Mouse (Mus musculus) limb, embryonic 12.5 days (tissue): Measurements from ENCODE around the gene Thada. TPM values are rescaled to one million over a fixed set of nuclear protein-coding genes. Genes with fewer than 3 reads are reported as not detected.

Source experiments
- ATAC-seq: fragments of 200-750 bp; cut with Nextera tagmentation; 2 replicates; pipeline ENCODE4 v1.8.0; 2017; ENCODE audit warnings: low read depth, moderate TSS enrichment; ENCODE audit not compliant: insufficient number of reproducible peaks, insufficient read depth, low FRiP score, low TSS enrichment
- H3K27ac ChIP-seq: fragments of 300-500 bp; sonication (generic); 2 replicates; pipeline ENCODE4 v1.5.1; 2016; ENCODE audit warnings: mild to moderate bottlenecking, moderate library complexity
- H3K27me3 ChIP-seq: fragments of 300-500 bp; sonication (generic); 2 replicates; pipeline ENCODE4 v1.6.1; 2016; ENCODE audit warnings: mild to moderate bottlenecking, moderate library complexity
- H3K36me3 ChIP-seq: fragments of 300-500 bp; sonication (generic); 2 replicates; pipeline ENCODE4 v1.6.1; 2016; ENCODE audit warnings: mild to moderate bottlenecking, moderate library complexity
- H3K4me1 ChIP-seq: fragments of 300-500 bp; sonication (generic); replicated peaks from 2 replicates; pipeline ENCODE4 v1.6.1; 2016
- H3K4me2 ChIP-seq: fragments of 300-500 bp; sonication (generic); 2 replicates; pipeline ENCODE4 v1.6.1; 2016; ENCODE audit warnings: mild to moderate bottlenecking, moderate library complexity
- H3K4me3 ChIP-seq: fragments of 300-500 bp; sonication (generic); replicated peaks from 2 replicates; pipeline ENCODE4 v1.5.1; 2016; ENCODE audit warnings: mild to moderate bottlenecking
- H3K9ac ChIP-seq: fragments of 300-500 bp; sonication (generic); replicated peaks from 2 replicates; pipeline ENCODE4 v1.6.1; 2016; ENCODE audit warnings: mild to moderate bottlenecking, moderate library complexity
- H3K9me3 ChIP-seq: fragments of 300-500 bp; sonication (generic); 2 replicates; pipeline ENCODE4 v1.6.1; 2016; ENCODE audit warnings: mild to moderate bottlenecking, moderate library complexity
- WGBS: fragments of 180-500 bp; shearing (Covaris S2); methylation state at CpG from one replicate; pipeline ENCODE4 v1.1.7; 2016; 5-methylcytosine and 5-hydroxymethylcytosine counted together
- polyA plus RNA-seq: library from polyadenylated mRNA; unstranded; fragments of >200 nt; fragmentation: Nextera tagmentation; extraction: Ambion mirVana; gene quantifications from 2 replicates; pipeline ENCODE4 v1.2.1, GENCODE M21; 2016

Gene Thada
- polyA plus RNA-seq, 1 experiment from 2014 or later: 15.3 TPM

GRCm38 (mm10) chr17:84341686-84342085 lies 124.3 kb downstream of the Thada start:
- H3K4me1 ChIP-seq: no peaks in the 10 kb centered on the region
- no peak overlapping the region for H3K4me2 ChIP-seq
- no peaks in the 10 kb centered on the region for H3K27me3 ChIP-seq
- no peak for ATAC-seq
- no peaks in the 10 kb centered on the region for H3K9me3 ChIP-seq
- no peak overlapping the region for H3K9ac ChIP-seq
- H3K27ac ChIP-seq: no peak overlapping the region
- 82% methylated on average over 2 of the region's 2 CpGs for WGBS
- H3K36me3 ChIP-seq: peaks cover 23% of the 10 kb centered on the region
- H3K4me3 ChIP-seq: no peak overlapping the region

GRCm38 (mm10) chr17:84340574-84340973 lies 125.4 kb downstream of the Thada start:
- no peak overlapping the region for H3K9ac ChIP-seq
- H3K36me3 ChIP-seq: peaks cover 27% of the 10 kb centered on the region; the same call in 1 of the 2 replicates
- no peak overlapping the region for H3K4me2 ChIP-seq
- H3K4me1 ChIP-seq: no peaks in the 10 kb centered on the region; the same call in 1 of the 2 replicates
- no peak overlapping the region for H3K27ac ChIP-seq
- H3K9me3 ChIP-seq: no peaks in the 10 kb centered on the region
- no peak overlapping the region for H3K4me3 ChIP-seq
- WGBS: 93% methylated on average over 3 of the region's 3 CpGs
- H3K27me3 ChIP-seq: no peaks in the 10 kb centered on the region
- no peak for ATAC-seq

GRCm38 (mm10) chr17:84335996-84336395 lies 130.0 kb downstream of the Thada start:
- H3K4me1 ChIP-seq: no peaks in the 10 kb centered on the region; the same call in 1 of the 2 replicates
- no peak overlapping the region for H3K27ac ChIP-seq
- no peak overlapping the region for H3K9ac ChIP-seq
- peaks cover 50% of the 10 kb centered on the region; the same call in 1 of the 2 replicates for H3K36me3 ChIP-seq
- no peaks in the 10 kb centered on the region for H3K9me3 ChIP-seq
- H3K4me3 ChIP-seq: no peak overlapping the region
- WGBS: 46% methylated on average over 1 of the region's 1 CpGs
- ATAC-seq: no peak
- H3K27me3 ChIP-seq: no peaks in the 10 kb centered on the region
- no peak overlapping the region for H3K4me2 ChIP-seq

- H3K9ac ChIP-seq: no peak overlapping the region
- peaks cover 47% of the 10 kb centered on the region; the same call in 1 of the 2 replicates for H3K36me3 ChIP-seq
- no peak overlapping the region for H3K27ac ChIP-seq
- no peaks in the 10 kb centered on the region; the same call in 1 of the 2 replicates for H3K4me1 ChIP-seq
- no peak overlapping the region for H3K4me3 ChIP-seq
- 81% methylated on average over 3 of the region's 3 CpGs for WGBS
- no peaks in the 10 kb centered on the region for H3K27me3 ChIP-seq
- H3K9me3 ChIP-seq: no peaks in the 10 kb centered on the region
- ATAC-seq: no peak
- no peak overlapping the region for H3K4me2 ChIP-seq
Measured at GRCm38 (mm10) chr17:84335076-84335475, 130.9 kb downstream of the Thada start.

GRCm38 (mm10) chr17:84334241-84335014 lies 131.6 kb downstream of the Thada start:
- Histone ChIP-seq H3K36me3 (peaks cover 46% of the 10 kb centered on the region; the same call in 1 of the 2 replicates), H3K9me3 (no peaks in the 10 kb centered on the region), H3K27ac (no peak overlapping the region), H3K4me2 (no peak overlapping the region), H3K4me3 (no peak overlapping the region), H3K9ac (no peak overlapping the region), H3K4me1 (no peaks in the 10 kb centered on the region; the same call in 1 of the 2 replicates), H3K27me3 (no peaks in the 10 kb centered on the region)
- WGBS: 82% methylated on average over 5 of the region's 5 CpGs
- no peak for ATAC-seq

- H3K4me3 ChIP-seq: no peak overlapping the region
- H3K4me1 ChIP-seq: peaks cover 2% of the 10 kb centered on the region; the same call in 1 of the 2 replicates
- no peak for ATAC-seq
- H3K4me2 ChIP-seq: no peak overlapping the region
- H3K9ac ChIP-seq: no peak overlapping the region
- peaks cover 46% of the 10 kb centered on the region; the same call in 1 of the 2 replicates for H3K36me3 ChIP-seq
- WGBS: 87% methylated on average over 5 of the region's 5 CpGs
- no peak overlapping the region for H3K27ac ChIP-seq
- no peaks in the 10 kb centered on the region for H3K9me3 ChIP-seq
- H3K27me3 ChIP-seq: no peaks in the 10 kb centered on the region
Measured at GRCm38 (mm10) chr17:84332940-84333339, 133.1 kb downstream of the Thada start.

GRCm38 (mm10) chr17:84330986-84331385 lies 135.0 kb downstream of the Thada start:
- 78% methylated on average over 8 of the region's 8 CpGs for WGBS
- Histone ChIP-seq H3K36me3 (peaks cover 39% of the 10 kb centered on the region; the same call in 1 of the 2 replicates), H3K4me1 (peaks cover 9% of the 10 kb centered on the region), H3K27ac (no peak overlapping the region), H3K27me3 (no peaks in the 10 kb centered on the region), H3K9me3 (no peaks in the 10 kb centered on the region), H3K9ac (no peak overlapping the region), H3K4me3 (no peak overlapping the region), H3K4me2 (no peak overlapping the region)
- no peak for ATAC-seq

GRCm38 (mm10) chr17:84330506-84330905 lies 135.5 kb downstream of the Thada start:
- Histone ChIP-seq H3K27ac (no peak overlapping the region), H3K4me1 (peaks cover 9% of the 10 kb centered on the region), H3K36me3 (peaks cover 37% of the 10 kb centered on the region; the same call in 1 of the 2 replicates), H3K4me2 (no peak overlapping the region), H3K9ac (no peak overlapping the region), H3K4me3 (no peak overlapping the region), H3K27me3 (no peaks in the 10 kb centered on the region), H3K9me3 (no peaks in the 10 kb centered on the region)
- WGBS: 74% methylated on average over 6 of the region's 6 CpGs
- no peak for ATAC-seq

- Histone ChIP-seq H3K4me3 (no peak overlapping the region), H3K4me1 (peaks cover 9% of the 10 kb centered on the region), H3K4me2 (no peak overlapping the region), H3K27ac (no peak overlapping the region), H3K9me3 (no peaks in the 10 kb centered on the region), H3K27me3 (no peaks in the 10 kb centered on the region), H3K9ac (no peak overlapping the region), H3K36me3 (peaks cover 34% of the 10 kb centered on the region; the same call in 1 of the 2 replicates)
- WGBS: 88% methylated on average over 4 of the region's 4 CpGs
- no peak for ATAC-seq
Measured at GRCm38 (mm10) chr17:84329906-84330470, 136.0 kb downstream of the Thada start.

GRCm38 (mm10) chr17:84328526-84328925 lies 137.5 kb downstream of the Thada start:
- Histone ChIP-seq H3K27me3 (no peaks in the 10 kb centered on the region), H3K4me2 (no peak overlapping the region), H3K27ac (no peak overlapping the region), H3K36me3 (peaks cover 30% of the 10 kb centered on the region; the same call in 1 of the 2 replicates), H3K4me1 (peaks cover 17% of the 10 kb centered on the region), H3K9me3 (no peaks in the 10 kb centered on the region), H3K9ac (no peak overlapping the region), H3K4me3 (no peak overlapping the region)
- 82% methylated on average over 2 of the region's 2 CpGs for WGBS
- no peak for ATAC-seq

GRCm38 (mm10) chr17:84327051-84327925 lies 138.7 kb downstream of the Thada start:
- no peak overlapping the region for H3K4me2 ChIP-seq
- peaks cover 20% of the 10 kb centered on the region; the same call in 1 of the 2 replicates for H3K36me3 ChIP-seq
- ATAC-seq: peak; percentile 73
- WGBS: 76% methylated on average over 12 of the region's 12 CpGs
- peaks cover 17% of the 10 kb centered on the region for H3K4me1 ChIP-seq
- no peaks in the 10 kb centered on the region for H3K27me3 ChIP-seq
- peak overlapping the region; percentile 72 for H3K27ac ChIP-seq
- no peaks in the 10 kb centered on the region for H3K9me3 ChIP-seq
- no peak overlapping the region for H3K4me3 ChIP-seq
- H3K9ac ChIP-seq: no peak overlapping the region
